Mouse (Mus musculus) heart, adult 2 months (tissue): ENCODE data around the gene Ccr1.

ENCODE experiments used
- CTCF ChIP-seq: fragments of 200-600 bp; IDR thresholded peaks from 2 replicates; pipeline ENCODE4 v1.8.1; 2022; ENCODE audit warnings: antibody characterized with exemption, mild to moderate bottlenecking, moderate library complexity
- POLR2A ChIP-seq: fragments of 200-500 bp; IDR thresholded peaks from 2 replicates; pipeline ENCODE4 v1.6.1; 2011; ENCODE audit warnings: mild to moderate bottlenecking, low read depth, low read length, control low read depth; ENCODE audit not compliant: insufficient read depth

GRCm38 (mm10) chr9:123933716-123934445 lies 34.6 kb downstream of the Ccr1 start:
- no peak for TF ChIP-seq POLR2A
- no peak for TF ChIP-seq CTCF
